Mouse (Mus musculus): ENCODE data around the gene Cpt1a.

Cpt1a gene

GRCm38 (mm10) chr19:3365089-3365488 lies 43.0 kb downstream of the Cpt1a start:
- peak; percentile 52 for DNase-seq (ENCODE audit: low read depth, low spot score)

DNA sequence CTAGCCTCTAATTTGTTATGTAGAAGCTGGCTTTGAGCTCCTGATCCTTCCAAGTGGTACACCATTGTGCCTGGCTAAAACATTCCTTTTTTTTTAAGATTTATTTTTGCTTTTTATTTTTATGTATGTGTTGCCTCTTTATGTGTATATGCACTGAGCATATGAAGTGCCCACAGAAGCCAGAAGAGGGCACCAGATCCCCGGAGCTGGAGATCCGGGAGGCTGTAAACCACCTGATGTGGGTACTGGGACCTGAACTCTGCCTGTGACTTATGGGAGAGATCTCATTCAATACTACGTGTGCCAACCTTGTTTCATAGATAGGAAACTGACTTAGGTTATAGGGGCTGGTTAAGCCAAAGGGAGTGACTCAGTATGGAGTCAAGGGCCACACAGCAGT lies 46.1 kb downstream of the Cpt1a start:
- DNase-seq (ENCODE audit: low read depth, low spot score), result peak; percentile 49

GRCm38 (mm10) chr19:3373380-3373779 lies 51.2 kb downstream of the Cpt1a start:
- DNase-seq (ENCODE audit: low read depth, low spot score), result no peak

DNA sequence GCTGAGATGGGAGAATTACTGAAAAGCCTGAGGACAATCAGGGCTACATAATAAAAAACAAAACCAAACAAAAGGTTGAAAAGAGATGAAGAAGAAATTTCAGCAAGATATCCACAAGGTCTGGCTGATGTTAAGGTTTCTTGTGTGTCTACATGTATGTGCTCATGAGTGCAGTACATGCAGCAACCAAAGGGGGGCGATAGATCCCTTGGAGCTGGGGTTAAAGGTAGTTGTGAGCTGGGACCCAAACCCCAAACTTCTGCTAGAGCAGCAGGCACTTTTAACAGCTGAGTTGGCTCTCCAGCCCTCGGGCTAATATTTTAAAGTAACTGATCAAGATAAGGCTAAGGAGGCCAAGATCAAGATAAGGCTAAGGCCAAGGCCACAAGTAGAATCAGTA lies 51.9 kb downstream of the Cpt1a start:
- DNase-seq (ENCODE audit: low read depth, low spot score), result peak; percentile 76

- DNase-seq (ENCODE audit: low read depth, low spot score), result no peak
Measured at GRCm38 (mm10) chr19:3375945-3376495, 53.9 kb downstream of the Cpt1a start.

- peak; percentile 26 for DNase-seq (ENCODE audit: low read depth, low spot score)
Measured at GRCm38 (mm10) chr19:3376966-3377715, 55.0 kb downstream of the Cpt1a start.

GRCm38 (mm10) chr19:3378614-3379013 lies 56.5 kb downstream of the Cpt1a start:
- no peak for DNase-seq (ENCODE audit: low read depth, low spot score)

GRCm38 (mm10) chr19:3388061-3388460 lies 65.9 kb downstream of the Cpt1a start:
- peak; percentile 31 for DNase-seq (ENCODE audit: low read depth, low spot score)

DNA sequence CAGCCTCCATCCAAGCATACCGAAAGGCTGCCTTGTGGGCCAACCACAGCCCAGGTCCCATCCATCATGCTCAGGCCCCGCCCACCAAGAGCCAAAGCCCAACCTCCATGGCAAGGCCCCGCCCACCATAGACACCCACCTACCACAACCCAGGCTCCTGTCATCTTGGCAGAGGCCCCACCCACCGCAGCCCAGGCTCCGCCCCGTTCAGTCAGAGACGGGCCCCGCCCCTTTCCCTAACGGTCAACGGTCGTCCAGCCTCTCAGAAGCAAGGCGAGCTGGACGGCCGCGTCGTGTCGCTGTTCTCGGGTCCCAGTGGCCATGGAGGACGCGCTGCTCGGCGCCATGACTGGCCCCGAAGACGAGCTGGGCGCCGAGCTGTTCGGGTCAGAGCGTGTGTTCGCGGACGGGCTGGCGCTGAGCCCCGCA lies 66.5 kb downstream of the Cpt1a start, which contains the start of gene Tesmin:
Tesmin (plus strand) TSS at position 229 of the 429 bp plus-strand sequence.
- DNase-seq (ENCODE audit: low read depth, low spot score), result peak; percentile 96

DNA sequence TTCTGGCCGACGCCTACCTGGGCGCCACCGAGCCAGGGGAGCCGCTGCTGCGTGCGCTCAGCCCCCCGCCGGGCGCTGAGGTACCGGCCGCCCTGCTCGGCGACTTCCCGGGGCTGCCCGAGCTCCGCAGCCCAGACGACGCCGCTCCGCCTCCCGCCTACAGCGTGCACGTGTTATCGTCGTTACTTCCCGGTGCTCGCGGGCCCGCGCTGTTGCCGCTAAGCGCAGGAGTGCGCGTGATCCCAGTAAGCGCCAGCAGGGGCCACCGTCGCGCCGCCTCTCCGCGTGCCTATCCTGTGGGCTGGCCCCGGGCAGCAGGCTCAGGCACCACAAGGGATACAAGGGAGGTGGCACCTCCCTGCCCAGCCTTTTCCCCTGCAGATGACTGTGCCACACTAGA lies 67.0 kb downstream of the Cpt1a start:
- peak; percentile 83 for DNase-seq (ENCODE audit: low read depth, low spot score)

DNA sequence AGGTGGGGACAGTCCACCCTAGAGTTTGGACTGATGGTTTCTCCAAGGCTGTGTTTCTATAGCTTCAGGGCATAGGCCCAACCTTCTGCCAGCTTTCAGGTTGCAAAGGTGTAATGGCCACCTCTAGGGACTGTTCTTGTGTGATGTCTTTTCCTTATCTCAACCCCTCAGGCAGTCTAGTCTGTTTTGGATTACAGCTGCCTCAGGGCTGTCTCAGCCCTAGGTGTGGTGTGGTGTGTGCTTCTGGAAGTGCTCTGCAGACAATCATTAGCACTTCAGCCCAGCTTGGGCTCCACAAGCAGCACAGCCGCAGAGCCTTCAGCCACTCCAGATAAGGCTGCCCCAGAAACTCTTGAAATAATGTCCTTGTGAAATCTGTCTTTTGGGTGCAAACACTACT lies 70.2 kb downstream of the Cpt1a start:
- no peak for DNase-seq (ENCODE audit: low read depth, low spot score)

- DNase-seq (ENCODE audit: low read depth, low spot score), result no peak
Measured at GRCm38 (mm10) chr19:3394216-3394615, 72.1 kb downstream of the Cpt1a start.

DNA sequence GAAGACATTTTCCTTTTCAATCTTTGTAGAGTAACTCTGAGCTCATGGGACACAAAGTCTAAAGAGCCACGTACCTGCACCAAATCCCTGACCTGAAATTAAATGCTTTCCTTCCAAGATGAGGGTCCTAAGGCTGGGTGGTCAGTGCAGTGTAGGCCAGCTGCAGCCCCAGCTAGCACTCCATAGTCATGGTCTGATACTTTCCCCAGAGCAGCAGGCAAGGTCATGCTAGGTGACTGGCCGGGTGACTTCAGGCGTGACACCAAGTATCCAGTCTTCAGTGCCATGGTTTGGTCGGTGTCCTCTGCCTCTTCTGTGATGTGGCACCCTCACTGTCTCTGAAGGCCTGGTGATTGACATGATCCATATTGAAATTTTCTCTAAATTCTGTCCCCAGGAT lies 77.9 kb downstream of the Cpt1a start:
- no peak for DNase-seq (ENCODE audit: low read depth, low spot score)

GRCm38 (mm10) chr19:3401504-3401903 lies 79.4 kb downstream of the Cpt1a start:
- DNase-seq (ENCODE audit: low read depth, low spot score), result no peak

- no peak for DNase-seq (ENCODE audit: low read depth, low spot score)
Measured at GRCm38 (mm10) chr19:3401943-3402342, 79.8 kb downstream of the Cpt1a start.

DNA sequence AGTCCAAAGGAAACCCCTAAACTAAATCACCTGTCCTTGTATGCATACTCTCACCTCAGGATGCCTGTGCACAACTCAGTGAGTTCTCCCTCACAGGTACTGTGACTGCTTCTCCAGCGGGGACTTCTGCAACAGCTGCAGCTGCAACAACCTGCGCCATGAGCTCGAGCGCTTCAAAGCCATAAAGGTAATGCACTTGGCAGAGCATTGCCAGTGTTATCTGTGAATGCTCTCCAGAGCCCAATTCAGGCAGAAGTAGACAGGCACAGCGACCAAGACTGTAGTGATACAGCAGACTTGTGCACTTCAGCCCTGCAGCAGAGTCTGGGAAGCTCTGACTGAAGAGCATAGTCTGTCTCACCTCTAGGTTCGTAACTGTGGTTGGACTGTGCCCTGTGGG lies 80.3 kb downstream of the Cpt1a start:
- no peak for DNase-seq (ENCODE audit: low read depth, low spot score)

GRCm38 (mm10) chr19:3404030-3404429 lies 81.9 kb downstream of the Cpt1a start:
- DNase-seq (ENCODE audit: low read depth, low spot score), result peak; percentile 19

GRCm38 (mm10) chr19:3405531-3406281 lies 83.6 kb downstream of the Cpt1a start:
- no peak for DNase-seq (ENCODE audit: low read depth, low spot score)

DNA sequence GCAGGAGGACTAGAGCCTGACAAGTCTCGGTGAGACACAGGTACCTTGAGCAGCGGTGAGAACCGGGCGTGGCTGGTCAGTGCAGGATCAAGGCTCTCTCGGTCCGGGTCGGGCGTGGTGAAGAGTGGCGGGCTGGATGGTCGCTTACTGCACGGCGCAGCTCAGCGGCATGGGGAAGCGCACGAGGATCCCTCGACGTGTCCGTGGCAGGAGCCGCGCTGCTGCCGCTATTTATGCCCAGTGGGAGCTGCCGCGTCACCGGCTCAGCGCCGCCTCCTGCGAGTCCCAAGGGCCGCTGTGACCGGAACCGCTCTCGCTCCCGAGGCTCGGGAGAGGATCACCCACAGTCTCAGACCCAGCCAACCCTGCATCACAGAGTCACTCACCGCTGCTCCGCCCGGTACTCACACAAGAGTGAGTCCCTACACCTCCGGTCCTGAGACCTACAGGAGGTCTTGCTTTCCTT lies 92.2 kb downstream of the Cpt1a start, which contains the start of gene Gal:
Gal (minus strand) TSS at position 277 of the 466 bp plus-strand sequence.
- no peak for DNase-seq (ENCODE audit: low read depth, low spot score)

DNA sequence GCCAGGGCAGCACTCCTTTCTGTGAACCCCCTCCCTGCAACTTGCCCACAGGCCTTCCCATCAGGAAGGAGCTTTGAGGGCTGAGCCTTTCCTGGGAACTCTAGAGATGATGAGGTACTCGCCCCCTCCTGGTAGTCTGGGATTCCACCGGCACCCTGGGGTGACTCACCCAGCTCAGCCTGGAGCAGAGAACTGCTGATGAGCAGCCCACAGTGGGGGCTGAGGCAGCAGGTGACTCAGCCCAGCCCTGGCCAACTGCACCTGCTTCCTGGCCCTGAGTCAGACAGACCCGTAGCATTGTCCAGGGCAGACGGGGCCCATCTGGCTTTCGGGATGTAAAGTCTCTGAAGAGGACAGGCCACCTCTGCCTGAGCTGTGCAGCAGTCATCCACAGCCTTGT lies 97.1 kb downstream of the Cpt1a start:
- no peak for DNase-seq (ENCODE audit: low read depth, low spot score)

- no peak for DNase-seq (ENCODE audit: low read depth, low spot score)
Measured at GRCm38 (mm10) chr19:3422488-3422887, 100.4 kb downstream of the Cpt1a start.

GRCm38 (mm10) chr19:3422981-3423380 lies 100.8 kb downstream of the Cpt1a start:
- DNase-seq (ENCODE audit: low read depth, low spot score), result no peak

All from R1 (cell line).